Mouse (Mus musculus) midbrain, postnatal 0 days (tissue): ENCODE data around the gene Ddx39. TPM values are rescaled to one million over a fixed set of nuclear protein-coding genes. Genes with fewer than 3 reads are reported as not detected.

Experiments used
- ATAC-seq: fragments of 200-750 bp; cut with Nextera tagmentation; 2 replicates; pipeline ENCODE4 v1.8.0; 2017; ENCODE audit warnings: moderate number of reproducible peaks, mild to moderate bottlenecking, moderate TSS enrichment, moderate library complexity; ENCODE audit not compliant: low FRiP score
- DNase-seq: peaks from one replicate; pipeline ENCODE4 v3.0.0-alpha.2; 2015; ENCODE audit warnings: low spot score
- H3K27ac ChIP-seq: fragments of 300-500 bp; sonication (generic); 2 replicates; pipeline ENCODE4 v1.5.1; 2014; ENCODE audit warnings: low read depth, mild to moderate bottlenecking, low read length, mixed read lengths
- H3K27me3 ChIP-seq: fragments of 300-500 bp; sonication (generic); 2 replicates; pipeline ENCODE4 v1.6.1; 2014; ENCODE audit warnings: low read length, control low read depth, mixed read lengths; ENCODE audit not compliant: insufficient read depth
- H3K36me3 ChIP-seq: fragments of 300-500 bp; sonication (generic); 2 replicates; pipeline ENCODE4 v1.6.1; 2014; ENCODE audit warnings: low read length, control low read depth, mixed read lengths; ENCODE audit not compliant: insufficient read depth
- H3K4me1 ChIP-seq: fragments of 300-500 bp; sonication (generic); 2 replicates; pipeline ENCODE4 v1.6.1; 2014; ENCODE audit warnings: mild to moderate bottlenecking, control low read depth, antibody characterized with exemption, low read length, mixed read lengths; ENCODE audit not compliant: insufficient read depth
- H3K4me2 ChIP-seq: fragments of 300-500 bp; sonication (generic); 2 replicates; pipeline ENCODE4 v1.6.1; 2014; ENCODE audit warnings: low read depth, mild to moderate bottlenecking, low read length, mixed read lengths; ENCODE audit not compliant: poor library complexity, severe bottlenecking
- H3K4me3 ChIP-seq: fragments of 300-500 bp; sonication (generic); 2 replicates; pipeline ENCODE4 v1.5.1; 2014; ENCODE audit warnings: low read depth, mild to moderate bottlenecking, low read length, moderate library complexity
- H3K9ac ChIP-seq: fragments of 300-500 bp; sonication (generic); replicated peaks from 2 replicates; pipeline ENCODE4 v1.6.1; 2014; ENCODE audit warnings: mild to moderate bottlenecking, low read length, moderate library complexity, mixed read lengths; ENCODE audit not compliant: poor library complexity, severe bottlenecking
- H3K9me3 ChIP-seq: fragments of 300-500 bp; sonication (generic); 2 replicates; pipeline ENCODE4 v1.6.1; 2016; ENCODE audit warnings: low read length, control low read depth
- CTCF ChIP-seq: IDR thresholded peaks from 2 replicates; pipeline ENCODE4 v1.5.1; 2016; ENCODE audit warnings: antibody characterized with exemption, mild to moderate bottlenecking
- WGBS: fragments of 180-500 bp; shearing (Covaris S2); extraction: QIAGEN DNeasy Blood & Tissue Kit; methylation state at CpG from one replicate; pipeline ENCODE4 v1.1.7; 2014; 5-methylcytosine and 5-hydroxymethylcytosine counted together
- polyA plus RNA-seq: library from polyadenylated mRNA; unstranded; fragments of >200 nt; fragmentation: Nextera tagmentation; extraction: Ambion mirVana; gene quantifications from 2 replicates; pipeline ENCODE4 v1.2.1, GENCODE M21; 2015
- total RNA-seq: library from RNA; depleted of rRNA; stranded (reverse); fragments of >200 nt; gene quantifications from 2 replicates; pipeline ENCODE4 v1.2.3, GENCODE M21; 2014

Gene Ddx39
- total and polyA plus RNA-seq, 2 experiments from 2014 or later = 38.1 to 68.2 TPM

GRCm38 (mm10) chr8:83719048-83719447 lies 4.1 kb downstream of the Ddx39 start:
- Histone ChIP-seq H3K4me1 (no peaks in the 10 kb centered on the region), H3K36me3 (peaks cover 45% of the 10 kb centered on the region), H3K4me2 (no peak overlapping the region), H3K9me3 (no peaks in the 10 kb centered on the region), H3K27me3 (no peaks in the 10 kb centered on the region), H3K4me3 (no peak overlapping the region), H3K27ac (no peak overlapping the region), H3K9ac (no peak overlapping the region)
- no peak for TF ChIP-seq CTCF
- WGBS = 90% methylated on average over 2 of the region's 2 CpGs
- DNase-seq = no peak
- ATAC-seq = no peak

GRCm38 (mm10) chr8:83719693-83720092 lies 4.7 kb downstream of the Ddx39 start:
- H3K36me3 ChIP-seq = peaks cover 51% of the 10 kb centered on the region
- no peaks in the 10 kb centered on the region for H3K9me3 ChIP-seq
- ATAC-seq (no peak), DNase-seq (no peak)
- H3K9ac ChIP-seq = no peak overlapping the region
- no peaks in the 10 kb centered on the region for H3K4me1 ChIP-seq
- no peaks in the 10 kb centered on the region for H3K27me3 ChIP-seq
- 94% methylated on average over 2 of the region's 2 CpGs for WGBS
- no peak for TF ChIP-seq CTCF
- no peak overlapping the region for H3K4me3 ChIP-seq
- H3K27ac ChIP-seq = no peak overlapping the region
- no peak overlapping the region for H3K4me2 ChIP-seq

DNA sequence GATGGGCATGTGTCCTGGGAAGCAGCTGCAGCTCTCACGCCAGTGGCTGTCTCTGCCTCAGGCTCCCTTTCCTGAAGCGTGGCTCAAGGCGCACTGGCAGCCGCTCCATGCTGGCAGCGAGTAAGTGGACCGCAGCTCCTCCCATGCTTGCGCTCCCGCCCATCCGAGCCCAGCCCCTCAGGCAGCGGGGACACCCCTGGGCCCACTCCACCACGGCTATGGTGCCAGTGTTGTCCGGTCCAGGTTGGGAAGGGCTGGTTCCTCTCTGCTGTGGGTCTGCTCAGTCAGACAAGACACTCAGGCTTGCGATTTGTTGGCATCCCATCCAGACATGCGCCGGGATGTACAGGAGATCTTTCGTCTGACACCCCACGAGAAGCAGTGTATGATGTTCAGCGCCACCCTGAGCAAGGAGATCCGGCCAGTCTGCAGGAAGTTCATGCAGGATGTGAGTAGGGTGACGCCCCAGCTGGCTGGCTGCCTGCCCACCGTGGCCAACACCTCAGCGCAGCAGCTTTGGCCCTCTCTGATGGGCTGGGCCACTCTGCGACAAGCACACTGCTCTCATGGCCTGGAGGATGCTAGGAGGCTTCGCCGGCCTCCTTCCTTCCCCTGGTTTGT lies 6.5 kb downstream of the Ddx39 start:
- H3K36me3 ChIP-seq = peaks cover 62% of the 10 kb centered on the region
- no peak overlapping the region for H3K9ac ChIP-seq

GRCm38 (mm10) chr8:83722631-83723030 lies 7.7 kb downstream of the Ddx39 start:
- H3K27me3 ChIP-seq = no peaks in the 10 kb centered on the region
- H3K36me3 ChIP-seq = peaks cover 62% of the 10 kb centered on the region
- H3K27ac ChIP-seq = no peak overlapping the region
- DNase-seq = no peak
- TF ChIP-seq CTCF = no peak
- H3K9me3 ChIP-seq = no peaks in the 10 kb centered on the region
- no peaks in the 10 kb centered on the region for H3K4me1 ChIP-seq
- ATAC-seq = no peak
- H3K4me3 ChIP-seq = no peak overlapping the region
- 90% methylated on average over 12 of the region's 12 CpGs for WGBS
- no peak overlapping the region for H3K9ac ChIP-seq
- no peak overlapping the region for H3K4me2 ChIP-seq

More for the DNA sequence above, 6.5 kb downstream of the Ddx39 start:
- DNase-seq (no peak), ATAC-seq (no peak)
- no peaks in the 10 kb centered on the region for H3K4me1 ChIP-seq
- H3K9me3 ChIP-seq = no peaks in the 10 kb centered on the region
- no peak overlapping the region for H3K4me3 ChIP-seq
- H3K27ac ChIP-seq = no peak overlapping the region
- TF ChIP-seq CTCF = no peak
- 90% methylated on average over 25 of the region's 25 CpGs for WGBS
- H3K27me3 ChIP-seq = no peaks in the 10 kb centered on the region
- no peak overlapping the region for H3K4me2 ChIP-seq

- peaks cover 62% of the 10 kb centered on the region for H3K36me3 ChIP-seq
- WGBS = 87% methylated on average over 11 of the region's 11 CpGs
These were observed 8.6 kb downstream of the Ddx39 start for GRCm38 (mm10) chr8:83723447-83724083.

GRCm38 (mm10) chr8:83724697-83725482 lies 9.9 kb downstream of the Ddx39 start:
- no peaks in the 10 kb centered on the region for H3K4me1 ChIP-seq
- no peak overlapping the region for H3K27ac ChIP-seq
- WGBS = 38% methylated on average over 15 of the region's 15 CpGs
- no peak overlapping the region for H3K4me3 ChIP-seq
- H3K36me3 ChIP-seq = peaks cover 57% of the 10 kb centered on the region
- H3K4me2 ChIP-seq = no peak overlapping the region
- no peaks in the 10 kb centered on the region for H3K9me3 ChIP-seq
- H3K9ac ChIP-seq = no peak overlapping the region
- TF ChIP-seq CTCF = peak; percentile 95
- H3K27me3 ChIP-seq = no peaks in the 10 kb centered on the region
- peak; percentile 75 for DNase-seq
- peak; percentile 80 for ATAC-seq

More at GRCm38 (mm10) chr8:83723447-83724083, 8.6 kb downstream of the Ddx39 start:
- Histone ChIP-seq H3K9me3 (no peaks in the 10 kb centered on the region), H3K4me3 (no peak overlapping the region), H3K4me2 (no peak overlapping the region), H3K27me3 (no peaks in the 10 kb centered on the region), H3K4me1 (no peaks in the 10 kb centered on the region), H3K9ac (no peak overlapping the region), H3K27ac (no peak overlapping the region)
- DNase-seq (no peak), ATAC-seq (no peak)
- TF ChIP-seq CTCF = no peak
